Mouse (Mus musculus) lung, adult 2 months (tissue): ENCODE data around the gene Aurkb.

Experiments used
- CTCF ChIP-seq: fragments of 200-500 bp; IDR thresholded peaks from 2 replicates; pipeline ENCODE4 v1.5.1; 2011; ENCODE audit warnings: mild to moderate bottlenecking, low read length, control low read depth; ENCODE audit not compliant: insufficient read depth
- POLR2A ChIP-seq: fragments of 200-500 bp; IDR thresholded peaks from 2 replicates; pipeline ENCODE4 v1.6.1; 2011; ENCODE audit warnings: low read depth, mild to moderate bottlenecking, control low read depth, low read length, borderline replicate concordance; ENCODE audit errors: extremely low read depth

DNA sequence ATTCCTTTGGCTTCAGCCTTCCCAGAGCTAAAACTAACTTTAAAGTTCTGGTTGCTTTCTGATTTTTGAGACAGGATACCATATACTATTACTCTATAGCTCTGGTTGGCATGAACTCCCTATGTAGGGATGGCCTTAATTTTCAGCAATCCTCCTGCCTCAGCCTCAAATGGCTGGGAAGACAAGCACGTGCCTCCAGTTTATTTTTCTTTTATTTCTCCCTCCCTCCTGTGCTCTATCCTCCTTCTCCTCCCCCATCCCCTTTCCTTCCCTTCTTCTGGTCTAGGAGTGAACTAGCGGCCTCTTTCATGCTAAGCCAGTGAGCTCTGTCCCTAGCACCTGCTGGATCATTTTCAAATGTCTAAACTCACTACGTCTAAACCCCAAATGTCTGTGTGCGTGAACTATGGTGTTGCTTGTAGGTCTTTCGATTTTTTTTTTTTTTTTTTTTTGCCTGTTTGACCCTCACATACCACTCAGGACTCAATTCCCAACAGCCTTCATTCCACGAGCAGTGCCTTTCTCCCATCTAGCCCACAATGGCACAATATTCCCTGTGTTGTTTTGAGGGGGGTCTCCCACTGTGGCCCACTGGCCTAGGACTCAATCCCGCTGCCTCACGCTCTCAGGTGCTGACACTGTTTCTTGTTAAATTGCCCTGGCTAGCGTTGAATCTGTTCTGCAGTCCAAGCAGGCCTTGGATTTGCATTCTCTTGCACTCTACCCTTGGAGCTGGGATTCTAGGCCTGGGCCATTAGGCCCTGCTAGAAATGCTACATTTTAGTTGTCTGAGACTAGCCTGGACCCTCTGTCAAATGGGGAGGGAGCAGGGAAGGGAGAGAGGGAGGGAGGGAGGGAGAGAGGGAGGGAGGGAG is 19.0 kb downstream of the Aurkb start:
- TF ChIP-seq POLR2A, result no peak
- TF ChIP-seq CTCF, result no peak
